ENCODE assay signal across 8 mouse cellular contexts in the genomic region with DNA sequence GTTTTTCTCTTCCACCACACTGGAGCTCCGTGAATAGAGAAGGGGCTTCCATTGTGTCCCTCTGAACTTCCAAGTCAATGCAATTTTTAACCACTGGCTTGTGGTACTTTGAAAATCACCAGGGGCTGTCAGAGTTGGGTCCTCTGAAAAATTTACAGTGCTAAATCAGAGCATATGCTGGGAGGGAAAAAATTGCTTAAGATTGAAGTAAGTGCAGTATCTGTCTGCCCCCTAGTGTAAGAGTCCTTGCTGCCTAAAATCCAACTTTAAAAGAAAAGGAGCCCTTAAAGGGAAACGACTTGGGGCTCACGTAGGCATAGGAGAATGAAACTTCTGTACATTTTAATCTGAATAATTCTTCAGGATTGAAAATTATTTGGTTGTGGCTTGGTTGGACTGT. TPM values are rescaled to one million over a fixed set of nuclear protein-coding genes. Genes with fewer than 3 reads are reported as not detected.
DNase-seq lines count a peak whose midpoint lies in the region; ATAC-seq and TF ChIP-seq lines count a peak whose summit lies in the region.

No protein-coding gene starts in this region.

- H3K9ac ChIP-seq in intestine, embryonic 15.5 days: 0 out of 2 replicates have a peak overlapping the region, but pooled peaks have one; percentile 70
- no peak overlapping the region for H3K9ac ChIP-seq in liver, postnatal 0 days (replicated peaks)
- peak overlapping the region; percentile 76 for H3K9ac ChIP-seq in stomach, postnatal 0 days (ENCODE audit: low read length)

- no peak overlapping the region for H3K27ac ChIP-seq in left cerebral cortex, adult 2 months
- peak overlapping the region; percentile 87 for H3K27ac ChIP-seq in embryonic fibroblast, embryonic 13.5 days (ENCODE audit: insufficient read depth, low read length)
- H3K27ac ChIP-seq in intestine, embryonic 15.5 days: peak overlapping the region; percentile 79
- H3K27ac ChIP-seq in liver, postnatal 0 days (ENCODE audit: low read depth): peak overlapping the region; percentile 71
- peak overlapping the region; percentile 93 for H3K27ac ChIP-seq in stomach, postnatal 0 days (replicated peaks)

- ATAC-seq in intestine, embryonic 15.5 days: no peak
- no peak for ATAC-seq in liver, postnatal 0 days
- ATAC-seq in stomach, postnatal 0 days (ENCODE audit: low FRiP score, low TSS enrichment): no peak

- no peaks in the 10 kb centered on the region for H3K9me3 ChIP-seq in intestine, embryonic 15.5 days
- no peaks in the 10 kb centered on the region for H3K9me3 ChIP-seq in liver, postnatal 0 days (ENCODE audit: low read length)
- no peaks in the 10 kb centered on the region for H3K9me3 ChIP-seq in stomach, postnatal 0 days (ENCODE audit: control insufficient read depth, low read length)

- H3K4me3 ChIP-seq in left cerebral cortex, adult 2 months: peak overlapping the region; percentile 36
- H3K4me3 ChIP-seq in embryonic fibroblast, embryonic 13.5 days (ENCODE audit: insufficient read depth, low read length): peak overlapping the region; percentile 82
- H3K4me3 ChIP-seq in intestine, embryonic 15.5 days (replicated peaks): peak overlapping the region; percentile 50
- peak overlapping the region; percentile 48; the same call in 1 of the 2 replicates for H3K4me3 ChIP-seq in liver, postnatal 0 days (ENCODE audit: low read depth, low read length)
- H3K4me3 ChIP-seq in stomach, postnatal 0 days (ENCODE audit: low read depth, low read length): peak overlapping the region; percentile 62

- peak overlapping the region; percentile 79 for H3K4me2 ChIP-seq in intestine, embryonic 15.5 days (replicated peaks)
- H3K4me2 ChIP-seq in liver, postnatal 0 days (ENCODE audit: low read depth, low read length): peak overlapping the region; percentile 71
- peak overlapping the region; percentile 60 for H3K4me2 ChIP-seq in stomach, postnatal 0 days (replicated peaks; ENCODE audit: low read depth)

- peak; percentile 62 for TF ChIP-seq CTCF in left cerebral cortex, adult 2 months (IDR thresholded peaks at IDR 0.05)
- no peak for TF ChIP-seq CTCF in embryonic fibroblast, embryonic 13.5 days (IDR thresholded peaks at IDR 0.05; ENCODE audit: borderline replicate concordance, insufficient read depth, low read length)
- peak; percentile 55 for TF ChIP-seq CTCF in liver, postnatal 0 days (IDR thresholded peaks at IDR 0.05; ENCODE audit: low read depth)
- peak; percentile 83 for TF ChIP-seq CTCF in stomach, postnatal 0 days (IDR thresholded peaks at IDR 0.05; ENCODE audit: low read depth)

- H3K36me3 ChIP-seq in intestine, embryonic 15.5 days: no peaks in the 10 kb centered on the region
- H3K36me3 ChIP-seq in liver, postnatal 0 days (replicated peaks; ENCODE audit: insufficient read depth, low read length): no peaks in the 10 kb centered on the region
- no peaks in the 10 kb centered on the region for H3K36me3 ChIP-seq in stomach, postnatal 0 days (ENCODE audit: control insufficient read depth, insufficient read depth, low read length)

- TF ChIP-seq POLR2A in embryonic fibroblast, embryonic 13.5 days (IDR thresholded peaks at IDR 0.05; ENCODE audit: low read depth, low read length): no peak

- DNase-seq in left cerebral cortex, adult 2 months (ENCODE audit: extremely low spot score in 1 of 2, low spot score in 2 of 2): no peak
- no peak for DNase-seq in left cerebral cortex, adult 18-20 months (ENCODE audit: low spot score in 2 of 2)
- no peak for DNase-seq in liver, postnatal 0 days
- DNase-seq in stomach, postnatal 0 days (ENCODE audit: low spot score): no peak
- DNase-seq in cerebellum, adult 18-20 months: no peak
- DNase-seq in spleen, postnatal 36 days (ENCODE audit: low spot score in 2 of 2): no peak

- no peaks in the 10 kb centered on the region for H3K4me1 ChIP-seq in embryonic fibroblast, embryonic 13.5 days (ENCODE audit: control insufficient read depth, insufficient read depth, low read length)
- peaks cover 5% of the 10 kb centered on the region for H3K4me1 ChIP-seq in intestine, embryonic 15.5 days (replicated peaks)
- peaks cover 2% of the 10 kb centered on the region; the same call in 1 of the 2 replicates for H3K4me1 ChIP-seq in liver, postnatal 0 days (ENCODE audit: insufficient read depth)
- H3K4me1 ChIP-seq in stomach, postnatal 0 days (replicated peaks; ENCODE audit: control insufficient read depth, insufficient read depth): no peaks in the 10 kb centered on the region

- 0% methylated on average over 3 of the region's 3 CpGs for WGBS in intestine, embryonic 15.5 days
- 3% methylated on average over 3 of the region's 3 CpGs for WGBS in liver, postnatal 0 days (ENCODE audit: insufficient replicate concordance)
- 4% methylated on average over 3 of the region's 3 CpGs for WGBS in stomach, postnatal 0 days

- no peak for TF ChIP-seq EP300 in liver, postnatal 0 days (IDR thresholded peaks at IDR 0.05; ENCODE audit: low read depth)
- peak; percentile 73 for TF ChIP-seq EP300 in stomach, postnatal 0 days (optimal IDR thresholded peaks at IDR 0.05)

- H3K27me3 ChIP-seq in intestine, embryonic 15.5 days (replicated peaks): 0 out of 2 replicates have a peak, but pooled peaks cover 12% of the 10 kb centered on the region
- H3K27me3 ChIP-seq in liver, postnatal 0 days (ENCODE audit: insufficient read depth, low read length): peaks cover 43% of the 10 kb centered on the region
- no peaks in the 10 kb centered on the region for H3K27me3 ChIP-seq in stomach, postnatal 0 days (ENCODE audit: control insufficient read depth, insufficient read depth, low read length)

- intact Hi-C loops in left cerebral cortex, adult 2 months (cut with DNase I): loop anchor here (5.0 to 10.0 kb wide), 6 partner anchors 37 to 1780 kb away; no protein-coding TSS in a partner anchor

RNA-seq across cellular contexts. Expression of gene Nr2f2, which starts 1.7 kb away (rescaled TPM):
- 10 to 100 TPM; 38.9 to 45.2 TPM for total RNA-seq in left cerebral cortex, adult 2 months (2021)
- total RNA-seq in left cerebral cortex, adult 18-20 months (2021): 10 to 100 TPM; 35.3 to 42.7 TPM
- 47.0 and 54.4 TPM in 2 replicates for polyA plus RNA-seq in embryonic fibroblast, embryonic 13.5 days (2011; ENCODE audit: insufficient read length, low read depth, missing spikeins)
- polyA plus RNA-seq in intestine, embryonic 15.5 days (2015; fragmentation: Nextera tagmentation; extraction: Ambion mirVana): 39.4 and 46.3 TPM in 2 replicates
- 12.3 and 14.7 TPM in 2 replicates for polyA plus RNA-seq in liver, postnatal 0 days (2015; fragmentation: Nextera tagmentation; extraction: Ambion mirVana)
- polyA plus RNA-seq in stomach, postnatal 0 days (2015; fragmentation: Nextera tagmentation; extraction: Ambion mirVana): 52.8 and 53.9 TPM in 2 replicates
